Mouse (Mus musculus) myocyte (in vitro differentiated cells): ENCODE data around the gene Heatr4.

Source experiments
- E2F4 ChIP-seq: IDR thresholded peaks from one replicate; pipeline ENCODE4 v1.6.1; 2011; ENCODE audit warnings: mild to moderate bottlenecking, control low read depth, moderate library complexity; ENCODE audit not compliant: insufficient read depth
- MAX ChIP-seq: IDR thresholded peaks from one replicate; pipeline ENCODE4 v1.6.1; 2011; ENCODE audit warnings: low read depth, mild to moderate bottlenecking, control low read depth
- MYOD1 ChIP-seq, 3 experiments: IDR thresholded peaks; one replicate each; pipeline ENCODE4 v1.6.1; 2011; ENCODE audit warnings: control low read depth in 2 of 3, low read depth in 2 of 3, mild to moderate bottlenecking in 2 of 3, moderate library complexity in 1 of 3; ENCODE audit not compliant: insufficient read length in 2 of 3, control insufficient read depth in 1 of 3
- MYOG ChIP-seq, 3 experiments: IDR thresholded peaks; one replicate each; pipeline ENCODE4 v1.6.1; 2011; ENCODE audit warnings: control low read depth in 2 of 3, low read depth in 2 of 3, mild to moderate bottlenecking in 2 of 3; ENCODE audit not compliant: insufficient read length in 2 of 3, control insufficient read depth in 1 of 3, insufficient read depth in 1 of 3
- POLR2A ChIP-seq: IDR thresholded peaks from one replicate; pipeline ENCODE4 v1.6.1; 2011; ENCODE audit warnings: low read depth, mild to moderate bottlenecking, control low read depth, moderate library complexity; ENCODE audit not compliant: insufficient read length
- POLR2AphosphoS2 ChIP-seq: IDR thresholded peaks from one replicate; pipeline ENCODE4 v1.6.1; 2011; ENCODE audit warnings: low read depth, control low read depth; ENCODE audit not compliant: insufficient read length
- REST ChIP-seq: IDR thresholded peaks from one replicate; pipeline ENCODE4 v1.6.1; 2011; ENCODE audit warnings: mild to moderate bottlenecking, control low read depth, moderate library complexity; ENCODE audit not compliant: insufficient read depth, insufficient read length
- SRF ChIP-seq: IDR thresholded peaks from one replicate; pipeline ENCODE4 v1.6.1; 2011; ENCODE audit warnings: low read depth; ENCODE audit not compliant: control insufficient read depth, insufficient read length
- TCF3 ChIP-seq: IDR thresholded peaks from one replicate; pipeline ENCODE4 v1.6.1; 2011; ENCODE audit warnings: low read depth, control low read depth; ENCODE audit not compliant: insufficient read length
- USF1 ChIP-seq: IDR thresholded peaks from one replicate; pipeline ENCODE4 v1.6.1; 2011; ENCODE audit warnings: low read depth, mild to moderate bottlenecking, control low read depth, moderate library complexity

DNA sequence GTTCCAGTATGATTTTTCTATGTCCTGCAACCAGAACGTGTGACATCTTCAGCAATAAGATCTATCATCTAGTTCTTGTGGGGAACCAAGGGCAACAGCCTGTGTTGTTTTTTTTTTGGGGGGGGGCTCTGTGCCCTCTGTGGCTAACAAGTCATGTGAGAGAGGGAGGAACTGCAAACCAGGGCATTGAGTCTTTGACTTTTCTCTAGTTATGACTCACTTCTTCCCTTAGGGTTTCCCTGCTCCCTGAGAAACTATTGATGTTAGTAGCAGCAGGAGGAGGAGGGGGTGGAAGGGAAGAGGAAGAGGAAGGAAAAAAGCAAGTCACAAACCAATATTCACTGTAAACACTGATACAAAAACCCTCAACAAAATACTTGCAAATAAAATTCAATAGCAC, 19.2 kb upstream of the Heatr4 start:
- TF ChIP-seq POLR2A (no peak), E2F4 (no peak), REST (no peak), USF1 (no peak), SRF (no peak), MAX (no peak), TCF3 (no peak), MYOG (IDR thresholded peaks at IDR 0.05; ENCODE audit: control insufficient read depth in 1 of 3, insufficient read depth in 1 of 3, insufficient read length in 2 of 3, low read depth in 2 of 3) (no peak), POLR2AphosphoS2 (no peak), MYOD1 (IDR thresholded peaks at IDR 0.05; ENCODE audit: control insufficient read depth in 1 of 3, insufficient read length in 2 of 3, low read depth in 2 of 3) (no peak)
